Mouse (Mus musculus): ENCODE data around the gene Gprc5c. TPM values are rescaled to one million over a fixed set of nuclear protein-coding genes. Genes with fewer than 3 reads are reported as not detected.

The Gprc5c gene
- 36.6 and 46.3 TPM in 2 replicates for polyA plus RNA-seq (2016; fragmentation: Nextera tagmentation; extraction: Ambion mirVana)

GRCm38 (mm10) chr11:114850452-114851268, at the start of gene Gprc5c:
Gprc5c (plus strand) TSS chr11:114851152.
- Histone ChIP-seq H3K4me1 (peaks cover 53% of the 10 kb centered on the region), H3K27ac (peak within 1 kb of the TSS; percentile 97), H3K9me3 (no peaks in the 10 kb centered on the region), H3K27me3 (ENCODE audit: insufficient read depth, poor library complexity, severe bottlenecking) (peaks cover 4% of the 10 kb centered on the region; the same call in 1 of the 2 replicates), H3K4me3 (peak within 1 kb of the TSS; percentile 85), H3K36me3 (no peaks in the 10 kb centered on the region)
- DNase-seq (ENCODE audit: low spot score), result no peak
- under 1% methylated on average over 33 of the region's 43 CpGs for whole genome bisulfite sequencing

GRCm38 (mm10) chr11:114801906-114802305, 49.0 kb upstream of the Gprc5c start:
- H3K9me3 ChIP-seq, result no peaks in the 10 kb centered on the region
- no peak overlapping the region for H3K27ac ChIP-seq
- H3K4me3 ChIP-seq, result no peak overlapping the region
- no peak for DNase-seq (ENCODE audit: low spot score)
- WGBS, result 76% methylated on average over 1 of the region's 1 CpGs
- peaks cover 12% of the 10 kb centered on the region for H3K4me1 ChIP-seq
- no peaks in the 10 kb centered on the region for H3K36me3 ChIP-seq
- H3K27me3 ChIP-seq (ENCODE audit: insufficient read depth, poor library complexity, severe bottlenecking), result peaks cover 17% of the 10 kb centered on the region; the same call in 1 of the 2 replicates

GRCm38 (mm10) chr11:114802540-114803267, 48.2 kb upstream of the Gprc5c start:
- WGBS, result 58% methylated on average over 15 of the region's 15 CpGs
- no peak overlapping the region for H3K4me3 ChIP-seq
- H3K36me3 ChIP-seq, result no peaks in the 10 kb centered on the region
- H3K27ac ChIP-seq, result no peak overlapping the region
- no peaks in the 10 kb centered on the region for H3K9me3 ChIP-seq
- no peak for DNase-seq (ENCODE audit: low spot score)
- peaks cover 18% of the 10 kb centered on the region for H3K4me1 ChIP-seq
- H3K27me3 ChIP-seq (ENCODE audit: insufficient read depth, poor library complexity, severe bottlenecking), result 0 out of 2 replicates have a peak, but pooled peaks cover 9% of the 10 kb centered on the region

- 0 out of 2 replicates have a peak, but pooled peaks cover 9% of the 10 kb centered on the region for H3K27me3 ChIP-seq (ENCODE audit: insufficient read depth, poor library complexity, severe bottlenecking)
- H3K4me1 ChIP-seq, result peaks cover 24% of the 10 kb centered on the region
Observed at GRCm38 (mm10) chr11:114803990-114804389, 47.0 kb upstream of the Gprc5c start.

GRCm38 (mm10) chr11:114807025-114807424, 43.9 kb upstream of the Gprc5c start:
- Histone ChIP-seq H3K4me3 (no peak overlapping the region), H3K4me1 (peaks cover 27% of the 10 kb centered on the region), H3K9me3 (no peaks in the 10 kb centered on the region), H3K36me3 (no peaks in the 10 kb centered on the region), H3K27ac (no peak overlapping the region), H3K27me3 (ENCODE audit: insufficient read depth, poor library complexity, severe bottlenecking) (0 out of 2 replicates have a peak, but pooled peaks cover 9% of the 10 kb centered on the region)
- DNase-seq (ENCODE audit: low spot score), result no peak
- WGBS, result 61% methylated on average over 2 of the region's 2 CpGs

More at GRCm38 (mm10) chr11:114803990-114804389, 47.0 kb upstream of the Gprc5c start:
- H3K36me3 ChIP-seq, result no peaks in the 10 kb centered on the region
- H3K4me3 ChIP-seq, result no peak overlapping the region
- no peak for DNase-seq (ENCODE audit: low spot score)
- WGBS, result 55% methylated on average over 8 of the region's 8 CpGs
- no peak overlapping the region for H3K27ac ChIP-seq
- H3K9me3 ChIP-seq, result no peaks in the 10 kb centered on the region

- peak overlapping the region; percentile 52; the same call in 1 of the 2 replicates for H3K27ac ChIP-seq
Observed at GRCm38 (mm10) chr11:114807686-114808427, 43.1 kb upstream of the Gprc5c start.

GRCm38 (mm10) chr11:114809371-114809770, 41.6 kb upstream of the Gprc5c start:
- Histone ChIP-seq H3K36me3 (no peaks in the 10 kb centered on the region), H3K9me3 (no peaks in the 10 kb centered on the region), H3K4me3 (no peak overlapping the region), H3K4me1 (peaks cover 22% of the 10 kb centered on the region), H3K27me3 (ENCODE audit: insufficient read depth, poor library complexity, severe bottlenecking) (no peaks in the 10 kb centered on the region), H3K27ac (no peak overlapping the region)
- no peak for DNase-seq (ENCODE audit: low spot score)
- 79% methylated on average over 1 of the region's 1 CpGs for WGBS

More at GRCm38 (mm10) chr11:114807686-114808427, 43.1 kb upstream of the Gprc5c start:
- DNase-seq (ENCODE audit: low spot score), result no peak
- H3K4me3 ChIP-seq, result no peak overlapping the region
- H3K9me3 ChIP-seq, result no peaks in the 10 kb centered on the region
- 0 out of 2 replicates have a peak, but pooled peaks cover 4% of the 10 kb centered on the region for H3K27me3 ChIP-seq (ENCODE audit: insufficient read depth, poor library complexity, severe bottlenecking)
- WGBS, result 31% methylated on average over 14 of the region's 14 CpGs
- no peaks in the 10 kb centered on the region for H3K36me3 ChIP-seq
- H3K4me1 ChIP-seq, result peaks cover 23% of the 10 kb centered on the region

GRCm38 (mm10) chr11:114810344-114810743, 40.6 kb upstream of the Gprc5c start:
- no peak for DNase-seq (ENCODE audit: low spot score)

GRCm38 (mm10) chr11:114812731-114813240, 38.2 kb upstream of the Gprc5c start:
- peak overlapping the region; percentile 70 for H3K27ac ChIP-seq
- no peaks in the 10 kb centered on the region for H3K36me3 ChIP-seq
- no peaks in the 10 kb centered on the region for H3K9me3 ChIP-seq
- DNase-seq (ENCODE audit: low spot score), result peak; percentile 93
- H3K4me1 ChIP-seq, result peaks cover 29% of the 10 kb centered on the region
- no peak overlapping the region for H3K4me3 ChIP-seq
- H3K27me3 ChIP-seq (ENCODE audit: insufficient read depth, poor library complexity, severe bottlenecking), result no peaks in the 10 kb centered on the region
- WGBS, result 14% methylated on average over 6 of the region's 6 CpGs

More at GRCm38 (mm10) chr11:114810344-114810743, 40.6 kb upstream of the Gprc5c start:
- Histone ChIP-seq H3K36me3 (no peaks in the 10 kb centered on the region), H3K27me3 (ENCODE audit: insufficient read depth, poor library complexity, severe bottlenecking) (no peaks in the 10 kb centered on the region), H3K4me1 (peaks cover 32% of the 10 kb centered on the region), H3K9me3 (no peaks in the 10 kb centered on the region), H3K4me3 (no peak overlapping the region), H3K27ac (peak overlapping the region; percentile 39; the same call in 1 of the 2 replicates)
- WGBS, result 21% methylated on average over 4 of the region's 4 CpGs

- peak overlapping the region; percentile 79 for H3K27ac ChIP-seq
- H3K9me3 ChIP-seq, result no peaks in the 10 kb centered on the region
- H3K36me3 ChIP-seq, result no peaks in the 10 kb centered on the region
- H3K27me3 ChIP-seq (ENCODE audit: insufficient read depth, poor library complexity, severe bottlenecking), result no peaks in the 10 kb centered on the region
- WGBS, result 51% methylated on average over 11 of the region's 11 CpGs
- peak; percentile 90 for DNase-seq (ENCODE audit: low spot score)
- H3K4me1 ChIP-seq, result peaks cover 34% of the 10 kb centered on the region
- no peak overlapping the region for H3K4me3 ChIP-seq
Observed at GRCm38 (mm10) chr11:114814873-114815592, 35.9 kb upstream of the Gprc5c start.

- Histone ChIP-seq H3K36me3 (no peaks in the 10 kb centered on the region), H3K27me3 (ENCODE audit: insufficient read depth, poor library complexity, severe bottlenecking) (no peaks in the 10 kb centered on the region), H3K4me1 (peaks cover 36% of the 10 kb centered on the region), H3K9me3 (no peaks in the 10 kb centered on the region), H3K27ac (no peak overlapping the region), H3K4me3 (no peak overlapping the region)
- no peak for DNase-seq (ENCODE audit: low spot score)
- WGBS, result 85% methylated on average over 4 of the region's 4 CpGs
Observed at GRCm38 (mm10) chr11:114816934-114817333, 34.0 kb upstream of the Gprc5c start.
